Mouse (Mus musculus): ENCODE measurements at regions not wholly inside any gene's neighbourhood (a gene's known extent, or its start where the extent isn't known, plus 50 kb on each side); places are given as distances from the start of the nearest gene placed in this dataset.

DNA sequence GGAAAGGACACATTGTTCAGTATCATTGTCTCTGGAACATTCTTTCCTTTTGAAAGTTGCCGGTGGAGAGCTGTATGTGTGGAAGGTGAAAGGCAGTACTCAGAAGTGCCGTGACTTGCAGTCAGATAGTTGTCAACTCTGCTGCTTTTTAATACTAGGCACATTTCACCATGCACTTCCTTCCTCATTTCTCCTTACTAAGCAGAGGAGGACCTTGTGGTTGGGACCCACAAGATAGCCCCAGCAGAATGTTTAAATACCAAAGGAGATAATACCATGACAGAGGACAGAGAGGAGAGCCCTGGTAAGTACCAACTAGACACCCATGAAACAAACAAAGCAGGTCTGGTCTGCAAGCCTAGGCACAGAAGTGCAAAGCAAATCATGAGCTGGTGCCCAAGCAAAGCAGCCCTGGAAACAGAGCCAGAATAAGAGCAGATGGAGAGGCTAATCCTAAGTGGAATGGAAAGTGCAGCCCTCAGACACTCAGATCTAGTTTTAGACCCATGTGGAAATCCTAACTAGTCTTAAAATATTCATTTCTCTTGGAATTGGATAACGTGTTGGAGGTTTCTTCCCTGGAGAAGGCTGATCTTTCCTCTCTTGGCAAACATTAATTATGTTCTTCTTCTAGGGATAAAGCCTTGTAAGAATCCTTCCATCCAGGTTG, 341.4 kb downstream of the Insc start:
- no peak for DNase-seq

DNA sequence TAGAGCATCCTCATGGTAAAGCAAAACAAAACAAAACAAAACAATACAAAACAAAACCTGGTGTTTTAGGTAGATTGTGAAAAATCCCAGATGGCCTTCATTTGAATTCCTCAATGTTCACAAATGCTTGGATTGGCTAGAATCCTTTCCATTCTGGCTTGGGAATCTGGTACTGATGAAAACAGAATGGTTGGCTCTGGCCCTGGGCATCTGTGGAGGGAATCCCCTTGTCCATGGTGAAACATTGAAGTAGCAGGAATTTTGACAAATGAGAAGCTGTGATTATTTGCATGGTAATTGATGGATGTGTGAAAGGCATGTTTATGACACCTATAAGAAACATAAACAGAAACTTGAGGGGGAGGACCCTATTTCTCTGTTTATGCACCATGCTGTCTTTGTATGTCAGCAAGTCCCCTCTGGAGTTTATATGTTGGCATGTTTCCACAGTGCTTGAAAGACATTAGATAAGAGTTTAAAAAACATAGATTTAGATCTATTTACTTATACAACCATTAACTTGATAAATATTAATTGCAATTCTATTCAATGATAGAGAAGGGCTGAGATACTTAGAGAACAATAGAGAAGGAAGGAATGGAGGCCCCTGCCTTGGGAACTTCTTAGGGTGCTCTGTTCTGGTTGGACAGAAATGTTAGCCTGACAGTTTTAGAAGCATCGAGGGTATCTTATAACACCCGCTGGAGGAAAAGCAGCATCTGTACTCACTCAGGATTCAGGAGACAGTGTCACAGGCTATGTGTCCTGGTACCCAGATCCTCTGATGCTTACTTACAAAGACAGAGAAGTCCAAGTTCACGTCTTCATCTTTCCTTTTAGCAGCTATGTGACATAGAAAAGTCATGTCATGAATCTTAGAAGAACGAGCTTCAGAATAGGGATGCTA, 343.3 kb downstream of the Insc start:
- DNase-seq, result no peak

DNA sequence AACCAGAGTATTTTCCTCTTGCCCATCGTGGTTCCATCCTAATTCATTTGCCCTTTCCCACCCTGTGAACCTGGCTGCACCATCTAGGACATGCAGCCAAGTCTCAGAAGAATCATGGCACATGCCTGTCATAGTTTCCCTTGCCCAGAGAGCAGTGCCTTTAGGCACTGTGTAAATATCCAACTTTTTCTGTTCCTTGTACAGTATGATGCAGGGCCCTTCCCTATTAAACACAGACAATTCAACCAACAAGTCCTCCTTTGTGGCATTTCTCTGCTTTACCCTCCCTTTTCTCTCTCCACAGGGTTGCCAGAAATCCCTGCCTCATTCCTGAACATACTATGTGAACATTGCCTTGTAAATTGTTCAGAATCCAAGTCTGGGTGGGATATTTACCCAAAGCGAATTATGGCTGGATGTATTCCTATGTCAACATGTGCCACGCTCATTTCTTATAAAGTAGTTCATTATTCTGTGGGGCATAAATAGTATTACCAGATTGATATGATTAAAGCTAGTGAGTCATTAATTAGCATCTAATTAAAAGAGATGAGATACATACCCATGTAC, 349.1 kb downstream of the Insc start:
- DNase-seq, result no peak

DNA sequence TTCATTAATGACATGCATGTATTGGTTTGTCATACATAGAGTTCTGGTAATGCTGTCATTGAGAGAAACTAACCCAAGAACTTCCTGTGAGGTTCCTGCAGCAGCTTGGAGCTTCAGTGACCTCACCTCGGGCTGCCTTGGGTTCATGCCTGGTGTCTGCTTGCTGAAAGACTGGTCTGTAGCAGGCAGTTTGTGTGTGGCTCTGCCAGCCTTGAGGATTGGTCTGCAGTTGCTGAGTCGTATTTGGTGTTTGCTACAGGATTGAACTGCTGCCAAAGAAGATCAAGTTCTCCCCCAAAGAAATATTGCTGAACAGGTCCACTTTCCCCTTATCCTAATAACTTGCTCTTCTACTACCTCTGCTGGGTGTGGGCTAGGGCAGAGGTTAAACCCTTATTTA, 362.5 kb downstream of the Insc start:
- DNase-seq, result no peak

DNA sequence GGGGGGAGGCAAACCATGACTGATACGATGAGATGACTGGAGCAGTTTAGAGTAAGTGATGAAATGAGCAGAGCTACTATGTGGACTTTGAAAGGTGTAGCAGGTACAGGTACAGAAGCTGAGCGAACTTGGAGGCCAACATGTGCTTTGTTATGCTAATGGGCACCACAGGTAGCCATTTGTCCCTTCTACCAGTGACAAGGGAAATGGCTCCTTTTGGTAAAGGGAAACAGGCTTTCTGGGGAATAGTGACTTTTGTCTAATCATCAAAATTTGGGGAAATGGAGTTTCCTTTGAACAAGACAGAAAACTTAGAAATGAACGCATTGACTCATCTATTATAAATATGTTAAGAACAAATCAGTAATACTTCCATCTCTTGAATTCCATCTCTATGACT, 368.8 kb downstream of the Insc start:
- DNase-seq, result no peak

DNA sequence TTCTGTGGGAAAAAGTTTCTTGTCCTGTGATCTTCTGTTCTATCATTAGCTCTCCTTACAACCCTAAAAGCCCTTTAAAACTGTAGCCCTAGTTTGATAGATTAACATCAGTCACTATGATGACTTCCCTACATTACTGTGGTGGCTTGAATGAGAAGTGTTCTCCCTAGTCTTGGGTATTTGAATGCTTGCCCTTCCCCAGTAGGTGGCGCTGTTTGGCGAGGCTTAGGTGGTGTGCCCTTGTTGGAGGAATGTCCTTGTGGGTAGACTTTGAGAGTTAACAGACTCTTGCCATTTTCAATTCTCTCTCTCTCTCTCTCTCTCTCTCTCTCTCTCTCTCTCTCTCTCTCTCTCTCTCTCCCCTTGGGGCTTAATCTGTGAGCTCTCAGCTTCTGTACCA, 379.8 kb downstream of the Insc start:
- DNase-seq, result no peak

DNA sequence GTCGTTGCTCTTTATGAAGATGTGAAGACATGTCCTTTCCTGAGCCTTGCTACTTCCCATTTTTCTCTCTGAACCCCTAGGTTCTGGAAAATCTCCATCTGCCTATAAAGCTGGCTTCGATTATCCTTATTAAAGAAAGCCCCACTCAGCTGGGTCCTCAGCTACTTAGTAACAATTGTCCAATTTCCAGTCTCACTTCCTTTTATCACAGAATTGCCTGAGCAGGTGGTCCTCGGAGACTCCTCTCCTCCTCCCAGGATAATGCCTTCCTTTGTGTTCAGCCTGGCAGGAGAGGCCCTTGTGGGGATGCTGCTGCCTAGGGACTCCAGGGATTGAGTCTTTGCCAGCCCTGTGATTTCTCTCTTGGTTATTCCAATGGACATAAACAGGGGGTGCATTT, 385.5 kb downstream of the Insc start:
- DNase-seq, result no peak

DNA sequence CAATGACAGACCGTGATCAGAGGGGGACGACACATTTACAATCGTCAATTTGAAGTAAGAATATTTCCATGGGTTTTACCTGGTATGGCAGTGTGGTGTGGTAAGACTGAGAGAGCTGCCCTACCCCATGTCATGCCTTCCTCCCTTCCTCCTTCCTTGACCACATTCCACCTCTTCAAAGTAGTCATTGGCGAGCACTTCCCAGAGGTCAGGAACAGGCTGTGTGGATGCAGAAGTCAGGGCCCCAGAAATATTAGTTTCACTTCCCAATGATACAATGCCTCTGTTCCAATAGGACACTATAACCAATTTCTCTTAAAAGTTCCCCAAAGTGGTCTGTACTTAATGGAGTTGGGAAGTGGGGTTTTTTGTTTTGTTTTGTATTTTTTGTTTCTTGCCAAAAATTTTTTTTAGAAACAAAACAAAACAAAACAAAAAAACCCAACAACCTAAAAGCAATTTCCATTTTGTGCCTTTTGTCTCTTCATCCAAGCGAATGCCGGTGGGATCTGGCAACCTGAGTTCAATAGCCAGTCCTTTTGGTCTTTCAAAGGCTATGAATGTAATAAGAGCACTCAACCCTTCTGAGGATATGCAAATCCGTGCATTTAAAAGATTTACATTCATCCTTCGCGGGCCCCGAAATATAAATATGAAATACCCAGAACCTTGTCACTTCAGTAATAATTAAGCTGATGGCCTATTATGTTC, 387.9 kb downstream of the Insc start:
- DNase-seq, result no peak

DNA sequence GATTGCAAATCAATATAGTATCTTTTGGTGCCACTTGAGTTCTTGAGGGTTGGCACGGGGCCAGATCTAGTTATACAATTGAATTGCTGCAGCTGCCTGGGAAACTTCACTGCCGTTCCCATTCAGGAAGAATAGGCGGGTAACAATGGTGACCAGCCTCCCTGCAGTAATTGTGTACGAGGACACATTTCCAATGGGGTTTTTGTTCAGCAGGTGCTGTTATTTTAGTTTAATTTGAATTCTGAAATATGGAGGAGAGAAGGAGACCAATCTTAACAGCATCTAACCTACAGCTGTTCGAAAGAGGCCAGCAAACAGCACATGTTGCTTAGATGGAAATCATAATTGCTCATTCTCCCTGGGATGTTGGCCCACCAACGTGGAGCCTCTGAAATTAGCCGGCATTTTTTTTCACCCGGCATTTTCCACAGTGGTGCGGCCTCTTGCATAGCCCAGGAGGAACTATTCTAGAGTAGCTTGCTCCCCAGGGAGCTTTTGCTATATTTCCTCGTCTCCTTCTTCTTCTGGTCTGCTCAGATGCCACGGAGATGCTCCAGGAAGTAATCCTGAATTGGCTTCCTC, 388.6 kb downstream of the Insc start:
- no peak for DNase-seq

DNA sequence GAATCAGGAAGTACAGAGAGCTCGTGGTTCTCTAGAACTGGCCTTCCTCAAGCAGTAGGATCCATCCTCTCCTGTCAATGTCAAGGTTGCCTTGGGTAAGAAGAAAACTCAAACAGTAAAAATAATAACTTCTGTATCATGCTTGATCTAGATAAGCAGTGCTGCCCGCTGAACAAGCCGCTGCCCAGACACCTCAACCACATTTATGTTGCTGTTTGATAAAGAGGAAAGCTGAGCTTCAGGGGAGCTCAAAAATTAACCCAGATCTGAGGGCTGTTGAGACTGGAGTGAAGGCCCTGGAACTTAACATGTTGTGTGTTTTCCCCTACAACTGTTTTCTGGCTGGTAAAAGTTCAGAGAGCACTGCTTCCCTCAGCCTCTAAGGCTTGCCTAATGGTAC, 389.1 kb downstream of the Insc start:
- no peak for DNase-seq

DNA sequence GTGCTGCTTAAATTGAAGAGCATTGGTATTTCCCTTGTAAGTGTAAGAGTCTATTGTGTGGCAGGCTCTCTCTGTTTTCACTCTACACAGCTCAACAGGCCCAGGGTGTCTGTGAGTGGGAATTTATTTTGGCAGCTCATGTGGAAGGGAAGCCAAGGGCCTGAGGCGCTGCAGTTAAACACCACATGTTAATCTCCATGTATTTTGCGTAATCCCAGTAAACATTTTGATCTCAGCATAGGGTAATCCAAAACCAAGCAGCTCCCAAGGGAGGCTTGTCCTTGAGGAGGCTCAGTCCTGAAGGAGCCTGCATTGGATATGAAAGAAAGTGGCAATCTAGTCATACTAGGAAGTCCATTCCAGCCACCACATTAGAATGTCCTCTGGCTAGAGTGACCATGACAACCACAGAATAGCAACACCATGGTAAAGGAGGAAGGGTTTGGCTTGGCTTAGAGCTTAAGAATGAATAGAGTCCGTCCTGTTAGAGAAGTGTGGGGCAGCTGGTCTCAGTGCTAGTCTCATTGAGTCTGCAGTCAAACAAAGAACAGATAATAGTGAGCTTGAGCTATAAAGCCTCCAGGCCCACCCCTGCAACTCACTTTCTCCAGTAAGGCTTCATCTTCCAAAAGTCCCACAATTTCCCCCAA, 391.6 kb downstream of the Insc start:
- DNase-seq, result no peak

DNA sequence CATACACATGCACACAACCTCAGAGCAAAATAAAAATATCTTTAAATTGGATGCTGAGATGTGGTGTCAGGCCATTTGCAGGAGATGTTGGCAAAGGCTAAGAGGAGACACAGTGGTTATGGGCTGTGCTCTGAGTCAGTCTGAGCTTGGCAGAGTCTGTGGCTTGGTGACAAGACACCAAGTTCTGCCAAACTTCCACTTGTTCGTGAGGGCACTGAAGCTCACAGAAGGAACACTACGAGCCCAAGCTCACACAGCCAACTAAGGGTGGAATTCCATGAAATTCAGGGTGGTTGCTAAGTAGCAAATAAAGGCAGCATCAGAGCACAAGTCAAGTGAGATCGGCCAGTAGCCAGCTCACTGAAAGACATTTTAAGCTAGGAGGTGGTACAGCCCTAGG, 396.8 kb downstream of the Insc start:
- no peak for DNase-seq

DNA sequence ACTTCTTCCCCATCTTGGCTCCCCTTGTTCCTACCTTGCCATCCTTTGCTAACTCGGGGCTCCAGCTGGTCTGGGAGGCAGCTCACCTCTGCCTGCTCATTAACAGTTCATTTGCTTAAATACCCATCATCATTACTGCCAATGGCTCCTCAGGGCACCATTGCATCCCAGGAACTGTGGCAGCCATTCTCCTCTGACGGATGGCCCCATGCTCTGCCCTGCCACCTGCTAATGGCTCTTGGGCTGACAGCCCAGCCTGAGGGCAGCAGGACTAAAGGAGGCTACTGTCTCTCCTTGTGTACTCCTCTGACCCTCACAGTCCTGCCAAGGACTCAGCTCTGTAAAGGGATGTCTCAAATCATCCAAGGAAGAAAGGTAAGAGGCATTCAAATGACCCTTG, 398.7 kb downstream of the Insc start:
- no peak for DNase-seq

DNA sequence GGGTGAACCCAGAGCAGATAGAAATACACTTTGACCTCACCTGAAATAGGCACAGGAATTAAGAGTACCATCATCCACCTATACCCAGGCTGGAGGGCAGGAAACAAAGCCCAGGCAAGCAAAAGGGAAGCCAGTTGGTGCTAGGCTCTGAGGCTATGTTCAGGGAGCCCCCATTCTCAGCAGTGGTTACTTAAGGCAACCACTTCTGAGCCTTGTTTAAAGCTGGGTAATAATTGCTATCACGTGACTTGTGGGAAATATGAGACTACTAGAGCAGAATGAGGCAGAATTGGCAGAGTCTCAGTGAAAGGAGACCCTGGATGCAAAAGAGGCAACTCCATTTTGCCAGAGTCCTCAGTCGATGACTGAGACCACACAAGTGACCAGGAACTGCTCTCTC, 401.5 kb downstream of the Insc start:
- no peak for DNase-seq

DNA sequence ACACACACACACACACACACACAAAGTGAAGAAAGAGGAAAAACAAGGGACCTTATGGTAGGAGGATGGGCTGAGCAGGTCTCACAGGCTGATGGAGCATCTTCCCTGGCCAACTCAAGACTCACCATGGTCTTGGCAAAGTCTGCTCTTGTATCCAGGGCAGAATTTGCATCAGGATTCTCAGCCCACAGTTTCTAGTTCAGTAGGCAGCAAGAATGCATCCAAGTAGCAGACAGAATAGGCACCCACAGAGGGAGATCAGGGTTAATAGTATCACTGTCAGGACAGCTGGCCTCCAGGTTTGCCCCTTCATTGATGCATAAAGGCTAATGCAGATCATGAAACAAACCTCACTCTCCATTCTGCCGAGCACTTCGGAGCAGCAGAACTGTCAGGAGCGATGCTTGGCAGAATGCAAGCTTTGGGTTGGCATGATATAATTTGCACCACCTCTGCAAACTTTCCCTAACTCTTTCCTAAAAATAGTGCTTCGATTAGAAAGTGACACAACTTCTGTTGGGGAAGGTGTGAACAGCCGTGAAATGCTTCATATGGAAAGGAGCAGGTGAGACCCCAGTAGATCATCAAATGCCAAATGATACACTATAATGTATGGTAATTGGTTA, 404.0 kb downstream of the Insc start:
- DNase-seq, result no peak

DNA sequence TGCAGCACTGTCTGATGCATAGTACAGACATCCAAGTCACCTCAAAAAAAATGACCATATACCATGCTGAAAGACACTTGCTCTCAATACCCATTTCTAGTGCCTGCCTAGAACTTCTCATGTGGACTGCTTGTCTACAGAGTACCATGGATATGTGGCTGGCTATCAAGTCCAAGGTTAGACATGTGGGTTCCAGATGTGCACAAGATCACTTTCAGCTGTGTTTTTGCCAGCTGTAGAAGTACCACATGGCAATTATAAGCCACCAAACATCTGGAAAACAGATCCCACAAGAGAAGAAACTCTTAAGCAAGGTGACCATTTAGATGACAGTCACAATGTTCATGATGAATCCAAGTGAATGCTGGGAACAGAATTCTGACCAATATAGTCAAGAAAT, 409.8 kb downstream of the Insc start:
- no peak for DNase-seq

DNA sequence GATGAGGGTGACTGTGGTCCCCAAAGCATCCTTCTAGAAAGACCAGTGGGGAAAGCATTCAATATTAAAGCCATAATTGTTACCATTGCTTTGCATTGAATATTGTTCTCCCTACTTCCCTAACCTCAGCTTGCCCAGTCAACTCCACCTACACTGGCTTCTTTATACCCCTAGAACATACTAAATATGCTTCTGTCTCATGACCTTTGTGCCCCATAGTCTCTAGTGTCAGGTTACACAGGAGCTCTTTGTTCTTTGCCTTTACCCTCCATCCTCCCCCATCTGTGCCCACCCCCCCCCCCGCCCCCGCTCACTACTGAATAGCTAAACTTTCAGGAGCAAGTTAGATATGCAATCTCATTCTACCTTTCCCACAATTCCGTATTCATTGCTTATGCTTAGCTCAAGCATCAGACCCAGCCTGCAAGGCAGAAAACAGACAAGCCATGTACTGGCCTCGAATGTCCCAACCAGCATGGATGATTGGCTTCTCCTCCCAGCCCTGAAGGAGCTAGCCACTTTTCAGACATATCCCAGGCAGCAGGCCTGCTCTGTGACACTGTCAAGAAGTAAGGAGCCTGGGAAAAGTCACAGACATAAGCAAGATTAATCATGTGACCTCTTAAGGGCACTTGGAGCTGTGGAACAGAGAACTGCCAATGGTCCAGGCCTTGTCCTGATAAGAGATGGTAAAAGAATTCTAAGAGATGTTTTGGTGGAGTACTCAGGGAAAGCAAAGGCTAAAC, 410.4 kb downstream of the Insc start:
- DNase-seq, result no peak

DNA sequence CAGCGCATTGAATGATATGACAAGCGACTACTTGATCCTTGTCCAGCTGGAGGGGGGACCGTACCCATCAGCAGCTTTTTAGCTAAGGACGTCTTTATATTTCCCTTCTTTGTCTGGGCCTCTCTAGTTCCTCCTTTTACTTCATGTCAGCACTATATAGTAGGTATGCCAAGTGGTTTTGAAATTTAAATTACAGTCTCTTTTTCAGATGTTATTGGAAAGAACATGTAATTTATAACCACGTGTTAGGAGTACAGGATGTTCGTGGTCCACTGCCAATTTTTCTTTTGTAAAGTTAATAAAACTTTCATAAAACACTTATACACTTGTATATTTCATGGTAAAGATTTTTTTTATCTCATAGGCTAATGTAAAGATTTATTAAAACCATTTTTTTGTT, 426.5 kb downstream of the Insc start:
- DNase-seq, result no peak

DNA sequence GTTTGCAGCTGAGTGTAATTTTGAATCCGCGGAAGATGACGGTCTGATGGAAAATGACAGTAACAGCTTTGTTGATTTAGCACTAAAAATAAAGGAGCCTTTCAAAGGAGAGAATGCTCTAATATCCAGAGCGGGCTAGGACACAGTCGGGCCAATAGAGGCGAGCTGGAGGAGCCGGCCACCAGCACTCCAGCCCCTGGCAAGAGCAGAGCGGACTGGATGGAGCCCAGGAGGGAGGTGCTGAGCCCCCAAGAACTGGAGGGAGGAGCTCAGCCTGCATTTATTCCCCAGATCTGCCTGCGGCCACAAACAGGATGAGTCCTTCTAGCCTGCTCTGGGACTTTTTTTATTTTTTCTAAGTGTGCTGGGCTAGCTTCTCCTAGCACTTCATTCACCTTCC, 426.9 kb downstream of the Insc start:
- DNase-seq, result no peak

DNA sequence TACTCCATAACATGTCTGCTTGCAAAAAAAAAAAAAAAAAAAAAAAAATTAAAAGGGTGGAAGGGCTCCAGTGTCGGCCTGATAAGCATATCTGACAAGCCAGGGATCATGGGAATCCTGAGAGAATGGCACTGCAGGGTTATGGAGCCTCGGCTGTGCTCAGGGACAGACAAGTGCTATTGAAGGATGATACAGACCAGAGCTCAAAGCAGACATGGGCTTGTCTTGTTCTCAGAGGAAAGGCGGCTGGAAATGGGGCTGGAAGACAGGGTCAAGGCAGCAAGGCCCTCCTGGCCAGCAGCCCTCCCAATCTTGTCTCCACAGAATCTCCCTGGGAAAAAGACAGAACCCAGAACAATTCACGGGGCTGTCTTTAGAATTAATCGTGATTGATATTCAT, 449.0 kb downstream of the Insc start:
- DNase-seq, result no peak

DNA sequence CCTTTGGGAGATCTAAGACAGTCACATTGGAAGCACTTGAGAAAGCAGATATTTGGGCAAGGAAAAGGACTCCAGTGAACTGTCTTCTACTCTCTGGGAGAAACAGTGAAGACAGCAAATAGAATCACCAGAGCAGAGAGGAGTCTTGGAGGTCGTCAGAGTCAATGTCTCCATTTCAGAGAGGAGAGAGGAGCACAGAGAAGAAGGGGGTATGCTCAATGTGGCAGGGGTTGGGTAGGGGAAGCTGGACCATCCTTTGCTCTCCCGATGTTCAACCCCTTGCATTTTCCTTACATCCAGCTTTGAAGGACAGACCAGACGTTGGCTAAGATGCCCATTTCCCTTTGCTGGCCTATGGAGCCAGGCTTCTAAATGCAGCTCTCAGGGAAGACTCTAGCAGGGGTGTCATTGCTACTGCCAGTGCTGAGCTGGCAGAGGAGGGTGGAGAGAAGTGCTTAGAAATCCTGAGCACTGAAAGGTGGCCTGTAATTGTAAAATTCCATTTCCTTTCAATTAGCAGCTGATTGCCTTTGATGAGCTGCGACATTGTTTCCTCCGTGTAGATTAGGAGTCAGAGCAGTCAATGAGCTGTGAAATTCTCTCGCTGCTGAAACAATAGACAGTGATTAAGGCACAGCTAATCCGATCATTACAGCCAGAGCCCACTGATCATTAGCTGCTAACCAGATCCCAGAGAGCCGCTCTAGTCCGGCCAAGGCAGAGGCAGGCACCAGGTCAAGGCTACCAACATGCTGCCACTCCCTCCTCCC, 449.7 kb downstream of the Insc start:
- DNase-seq, result no peak
